Mouse (Mus musculus) stomach, postnatal 0 days (tissue): ENCODE results near the gene Fau.

ENCODE experiments used
- CTCF ChIP-seq: IDR thresholded peaks from 2 replicates; pipeline ENCODE4 v1.5.1; 2016; ENCODE audit warnings: antibody characterized with exemption, low read depth, mild to moderate bottlenecking, moderate library complexity
- EP300 ChIP-seq: optimal IDR thresholded peaks from 2 replicates; pipeline ENCODE3; 2016; ENCODE audit warnings: antibody characterized with exemption

DNA sequence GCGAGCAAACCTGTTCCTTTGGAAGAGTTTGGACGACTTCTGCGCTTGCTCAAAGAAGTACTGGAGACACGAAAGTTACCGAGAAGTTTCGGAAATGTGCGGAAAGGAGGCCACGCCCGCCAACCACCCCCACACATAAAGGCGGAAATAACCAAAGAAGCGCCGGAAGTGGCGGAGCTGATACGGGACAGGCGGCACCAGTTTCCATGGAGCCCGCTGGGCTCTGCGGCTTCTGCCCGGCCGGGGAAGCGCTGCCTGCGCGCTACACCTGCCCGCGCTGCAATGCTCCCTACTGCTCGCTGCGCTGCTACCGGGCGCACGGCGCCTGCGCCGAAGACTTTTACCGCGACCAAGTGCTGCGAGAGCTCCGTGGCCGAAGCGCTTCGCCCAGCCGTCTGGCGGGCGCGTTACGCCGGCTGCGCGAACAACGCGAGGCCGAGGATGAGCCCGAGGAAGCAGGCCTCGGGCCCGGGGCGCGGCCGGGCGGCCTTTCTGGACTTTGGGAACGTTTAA, 3.4 kb downstream of the Fau start, which contains the start of gene Znhit2:
- TF ChIP-seq CTCF (no peak; the same call in 1 of the 2 replicates), EP300 (peak; percentile 53)
